Mouse (Mus musculus) thymus, adult 2 months (tissue): ENCODE data around the gene Dst.

Experiments used
- CTCF ChIP-seq: fragments of 200-500 bp; IDR thresholded peaks from 2 replicates; pipeline ENCODE4 v1.5.1; 2012; ENCODE audit warnings: mild to moderate bottlenecking, control low read depth, low read length, moderate library complexity, borderline replicate concordance; ENCODE audit not compliant: control insufficient read depth, poor library complexity, insufficient read depth; ENCODE audit errors: extremely low read depth
- POLR2A ChIP-seq: fragments of 200-500 bp; IDR thresholded peaks from 2 replicates; pipeline ENCODE4 v1.6.1; 2012; ENCODE audit warnings: mild to moderate bottlenecking, low read length, control low read depth, moderate library complexity; ENCODE audit not compliant: control insufficient read depth, poor library complexity, insufficient read depth; ENCODE audit errors: extremely low read depth

DNA sequence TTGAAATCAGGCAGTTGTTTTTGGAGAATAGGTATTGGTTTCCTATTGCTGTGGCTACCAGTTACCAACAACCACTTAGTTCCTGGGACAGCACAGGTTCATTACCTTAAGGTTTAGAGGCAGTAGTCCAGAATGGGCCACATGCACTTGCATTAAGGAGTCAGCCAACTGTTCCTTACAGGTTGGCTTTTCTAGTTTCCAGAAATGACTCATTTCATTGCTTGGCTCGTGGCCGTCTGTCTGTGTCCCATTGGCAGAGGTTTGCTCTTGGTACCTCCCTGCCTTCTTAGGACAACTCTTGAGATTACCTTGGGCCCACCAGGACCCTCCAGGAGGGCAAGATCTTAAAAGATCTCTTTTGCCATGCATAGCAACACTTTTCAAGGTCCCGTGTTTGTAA lies 125.9 kb downstream of the Dst start:
- no peak for TF ChIP-seq POLR2A
- no peak for TF ChIP-seq CTCF
